Mouse (Mus musculus) thymus, adult 2 months (tissue): ENCODE measurements around the gene Atp13a2.

Experiments used
- CTCF ChIP-seq: fragments of 200-500 bp; IDR thresholded peaks from 2 replicates; pipeline ENCODE4 v1.5.1; 2012; ENCODE audit warnings: mild to moderate bottlenecking, control low read depth, low read length, moderate library complexity, borderline replicate concordance; ENCODE audit not compliant: control insufficient read depth, poor library complexity, insufficient read depth; ENCODE audit errors: extremely low read depth
- POLR2A ChIP-seq: fragments of 200-500 bp; IDR thresholded peaks from 2 replicates; pipeline ENCODE4 v1.6.1; 2012; ENCODE audit warnings: mild to moderate bottlenecking, low read length, control low read depth, moderate library complexity; ENCODE audit not compliant: control insufficient read depth, poor library complexity, insufficient read depth; ENCODE audit errors: extremely low read depth

DNA sequence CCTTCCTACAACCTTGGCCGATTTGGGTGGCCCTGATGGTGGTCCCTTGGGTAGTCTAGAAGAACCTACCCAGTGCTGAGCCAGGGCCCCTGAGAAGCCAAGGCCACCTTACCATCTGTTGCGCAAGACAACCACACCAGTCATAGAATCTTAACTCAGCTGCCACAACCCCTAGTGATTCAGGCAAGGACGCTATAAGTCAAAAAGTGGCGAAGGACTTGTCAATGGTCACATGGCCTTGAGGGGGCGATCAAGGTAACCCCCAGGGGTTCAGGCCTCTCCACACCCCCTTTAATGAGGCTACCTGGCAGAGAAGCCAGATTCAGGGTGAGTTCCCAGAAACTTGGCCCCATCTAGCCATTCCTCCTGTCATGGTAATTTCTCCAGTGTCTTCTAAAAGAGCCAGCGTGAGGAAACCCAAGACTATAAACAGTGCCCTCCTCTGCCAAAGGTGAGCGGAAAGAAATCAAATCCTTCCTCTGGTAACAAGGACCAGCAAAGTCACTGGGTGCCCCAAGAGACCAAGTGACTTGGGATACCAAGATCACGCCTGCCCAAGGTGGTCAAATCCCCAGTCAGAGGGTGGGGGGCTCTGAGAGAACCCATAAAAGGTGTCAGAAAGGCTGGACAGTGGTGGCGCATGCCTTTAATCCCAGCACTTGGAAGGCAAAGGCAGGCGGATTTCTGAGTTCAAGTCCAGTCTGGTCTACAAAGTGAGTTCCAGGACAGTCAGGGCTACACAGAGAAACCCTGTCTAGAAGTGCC is 26.8 kb upstream of the Atp13a2 start:
- TF ChIP-seq CTCF (no peak), POLR2A (no peak)
